Mouse (Mus musculus): ENCODE measurements around the gene Fbl. TPM values are rescaled to one million over a fixed set of nuclear protein-coding genes. Genes with fewer than 3 reads are reported as not detected.

The Fbl gene
- total and polyA plus RNA-seq, 2 experiments from 2014 or later, result 31.9 to 60.9 TPM

DNA sequence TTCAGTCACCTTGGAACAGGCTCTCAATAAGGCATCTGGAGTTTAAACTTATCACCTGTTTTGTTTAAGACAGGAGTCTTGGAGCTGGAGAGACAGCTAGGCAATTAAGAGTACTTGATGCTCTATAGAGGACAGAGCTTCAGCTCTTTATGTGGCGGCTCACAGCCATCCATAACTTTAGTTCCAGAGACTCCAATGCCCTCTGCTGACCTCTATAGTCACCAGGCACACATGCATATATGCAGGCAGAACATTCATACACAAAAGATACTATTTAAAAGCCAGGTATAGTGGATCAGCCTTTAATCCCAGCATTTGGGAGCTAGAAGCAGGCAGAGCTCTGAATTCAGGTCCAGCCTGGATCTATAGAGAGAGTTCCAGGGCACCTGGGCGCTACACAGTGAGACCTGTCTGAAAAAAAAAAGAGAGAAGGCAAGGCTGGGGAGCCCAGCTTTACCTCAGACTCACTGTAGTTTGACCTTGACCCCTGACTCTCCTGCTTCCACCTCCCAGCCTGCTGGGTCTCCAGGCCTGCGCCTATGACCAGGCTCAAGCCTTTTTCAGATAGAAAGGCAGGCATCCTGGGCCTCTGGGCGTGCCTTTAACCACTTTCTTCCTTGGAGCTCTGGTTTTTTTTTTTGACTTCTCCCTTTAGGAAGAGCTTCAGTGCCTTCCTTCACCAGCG, 26.0 kb downstream of the Fbl start:
- H3K9ac ChIP-seq (replicated peaks; ENCODE audit: low read length, poor library complexity, severe bottlenecking), result no peak overlapping the region
- no peak for TF ChIP-seq CTCF (IDR thresholded peaks at IDR 0.05)
- no peaks in the 10 kb centered on the region for H3K9me3 ChIP-seq (ENCODE audit: low read length)
- DNase-seq (ENCODE audit: low spot score) (no peak), ATAC-seq (ENCODE audit: low FRiP score) (no peak)
- no peaks in the 10 kb centered on the region for H3K27me3 ChIP-seq (ENCODE audit: insufficient read depth, low read length)
- no peak overlapping the region for H3K4me2 ChIP-seq (ENCODE audit: low read depth, low read length, poor library complexity, severe bottlenecking)
- no peak overlapping the region for H3K4me3 ChIP-seq (ENCODE audit: low read depth, low read length)
- whole genome bisulfite sequencing, result 91% methylated on average over 5 of the region's 5 CpGs
- no peaks in the 10 kb centered on the region for H3K4me1 ChIP-seq (ENCODE audit: insufficient read depth, low read length)
- H3K36me3 ChIP-seq (ENCODE audit: insufficient read depth, low read length), result peaks cover 29% of the 10 kb centered on the region
- H3K27ac ChIP-seq (ENCODE audit: low read depth, low read length), result no peak overlapping the region

GRCm38 (mm10) chr7:28196528-28196927, 27.0 kb downstream of the Fbl start:
- H3K4me3 ChIP-seq (ENCODE audit: low read depth, low read length), result no peak overlapping the region
- no peaks in the 10 kb centered on the region for H3K9me3 ChIP-seq (ENCODE audit: low read length)
- no peak overlapping the region for H3K4me2 ChIP-seq (ENCODE audit: low read depth, low read length, poor library complexity, severe bottlenecking)
- no peak overlapping the region for H3K9ac ChIP-seq (replicated peaks; ENCODE audit: low read length, poor library complexity, severe bottlenecking)
- peaks cover 25% of the 10 kb centered on the region for H3K36me3 ChIP-seq (ENCODE audit: insufficient read depth, low read length)
- ATAC-seq (ENCODE audit: low FRiP score), result no peak
- no peaks in the 10 kb centered on the region for H3K27me3 ChIP-seq (ENCODE audit: insufficient read depth, low read length)
- TF ChIP-seq CTCF (IDR thresholded peaks at IDR 0.05), result no peak
- no peaks in the 10 kb centered on the region for H3K4me1 ChIP-seq (ENCODE audit: insufficient read depth, low read length)
- WGBS, result 75% methylated on average over 14 of the region's 14 CpGs
- no peak overlapping the region for H3K27ac ChIP-seq (ENCODE audit: low read depth, low read length)
- no peak for DNase-seq (ENCODE audit: low spot score)

DNA sequence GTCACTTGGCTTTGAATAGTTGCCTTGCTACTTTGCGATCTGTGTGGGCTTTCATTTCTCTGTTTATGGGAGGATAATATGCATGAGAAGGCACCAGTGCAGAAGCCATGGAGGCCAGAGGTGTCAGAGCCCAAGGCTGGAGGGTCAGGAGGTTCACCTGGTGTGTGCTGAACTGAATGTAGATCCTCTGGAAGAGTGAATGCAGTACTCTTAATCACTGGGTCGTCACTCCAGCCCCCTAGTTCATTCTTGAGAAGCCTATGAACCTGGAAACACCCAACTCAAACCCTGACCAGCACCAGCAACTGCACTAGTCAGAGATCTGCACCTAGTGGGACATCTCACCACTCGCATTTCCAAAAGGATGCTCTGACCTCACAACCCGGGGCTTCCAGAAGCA, 29.5 kb downstream of the Fbl start:
- no peaks in the 10 kb centered on the region for H3K4me1 ChIP-seq (ENCODE audit: insufficient read depth, low read length)
- ATAC-seq (ENCODE audit: low FRiP score) (no peak), DNase-seq (ENCODE audit: low spot score) (no peak)
- H3K36me3 ChIP-seq (ENCODE audit: insufficient read depth, low read length), result peaks cover 18% of the 10 kb centered on the region
- no peaks in the 10 kb centered on the region for H3K9me3 ChIP-seq (ENCODE audit: low read length)
- H3K9ac ChIP-seq (replicated peaks; ENCODE audit: low read length, poor library complexity, severe bottlenecking), result no peak overlapping the region
- no peak for TF ChIP-seq CTCF (IDR thresholded peaks at IDR 0.05)
- H3K4me3 ChIP-seq (ENCODE audit: low read depth, low read length), result no peak overlapping the region
- no peak overlapping the region for H3K27ac ChIP-seq (ENCODE audit: low read depth, low read length)
- no peaks in the 10 kb centered on the region for H3K27me3 ChIP-seq (ENCODE audit: insufficient read depth, low read length)
- H3K4me2 ChIP-seq (ENCODE audit: low read depth, low read length, poor library complexity, severe bottlenecking), result no peak overlapping the region
- 67% methylated on average over 4 of the region's 4 CpGs for WGBS

DNA sequence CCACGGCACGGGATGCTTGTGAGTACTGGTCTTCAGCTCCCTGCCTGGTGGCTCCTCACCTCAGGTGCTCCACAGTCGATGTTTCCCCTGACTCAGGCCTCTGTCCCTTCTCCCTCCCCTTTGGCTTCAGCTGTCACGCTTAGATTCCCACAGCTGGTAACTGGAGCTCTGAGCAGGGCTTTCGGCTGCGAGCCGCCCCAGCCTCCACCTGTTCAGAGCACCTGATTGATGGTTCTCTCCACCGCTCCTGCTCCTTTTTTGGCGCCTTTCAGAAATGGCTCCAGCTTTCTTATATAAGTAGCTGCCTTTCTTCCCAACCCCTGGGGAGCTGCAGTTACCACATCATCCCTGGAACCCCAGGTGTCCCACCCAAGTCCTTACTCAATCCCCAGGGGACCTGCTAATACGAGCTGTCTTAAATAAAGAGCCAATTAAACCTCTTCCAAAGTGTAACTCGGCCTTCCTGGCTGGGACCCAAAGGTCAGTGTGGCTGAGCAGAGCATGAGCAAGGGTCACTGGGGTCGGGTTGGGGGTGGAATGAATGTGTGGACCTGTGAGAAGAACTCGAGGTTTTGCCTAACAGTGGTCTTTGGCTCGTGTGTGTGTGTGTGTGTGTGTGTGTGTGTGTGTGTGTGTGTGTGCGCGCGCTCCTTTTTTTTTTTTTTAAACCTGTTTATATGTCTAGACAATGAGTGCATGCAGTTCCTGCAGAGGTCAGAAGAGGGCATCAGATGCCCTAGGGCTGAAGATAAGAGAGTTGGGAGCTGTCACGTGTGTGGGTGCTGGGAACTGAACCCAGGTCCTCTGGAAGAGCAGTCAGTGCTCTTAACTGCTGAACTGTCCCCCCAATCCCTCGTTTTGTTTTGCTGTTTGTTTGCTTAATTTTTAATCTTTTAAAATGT, 33.9 kb downstream of the Fbl start:
- H3K4me1 ChIP-seq (ENCODE audit: insufficient read depth, low read length), result no peaks in the 10 kb centered on the region
- H3K4me2 ChIP-seq (ENCODE audit: low read depth, low read length, poor library complexity, severe bottlenecking), result no peak overlapping the region
- DNase-seq (ENCODE audit: low spot score), result no peak
- H3K9ac ChIP-seq (replicated peaks; ENCODE audit: low read length, poor library complexity, severe bottlenecking), result no peak overlapping the region
- no peak overlapping the region for H3K4me3 ChIP-seq (ENCODE audit: low read depth, low read length)
- no peaks in the 10 kb centered on the region for H3K9me3 ChIP-seq (ENCODE audit: low read length)
- WGBS, result 66% methylated on average over 19 of the region's 19 CpGs
- no peaks in the 10 kb centered on the region for H3K27me3 ChIP-seq (ENCODE audit: insufficient read depth, low read length)
- TF ChIP-seq CTCF (IDR thresholded peaks at IDR 0.05), result no peak
- H3K27ac ChIP-seq (ENCODE audit: low read depth, low read length), result no peak overlapping the region
- no peak for ATAC-seq (ENCODE audit: low FRiP score)
- peaks cover 3% of the 10 kb centered on the region; the same call in 1 of the 2 replicates for H3K36me3 ChIP-seq (ENCODE audit: insufficient read depth, low read length)

GRCm38 (mm10) chr7:28206044-28206600, 36.6 kb downstream of the Fbl start:
- H3K9ac ChIP-seq (replicated peaks; ENCODE audit: low read length, poor library complexity, severe bottlenecking), result no peak overlapping the region
- H3K4me3 ChIP-seq (ENCODE audit: low read depth, low read length), result no peak overlapping the region
- H3K27me3 ChIP-seq (ENCODE audit: insufficient read depth, low read length), result no peaks in the 10 kb centered on the region
- no peaks in the 10 kb centered on the region for H3K9me3 ChIP-seq (ENCODE audit: low read length)
- no peak overlapping the region for H3K4me2 ChIP-seq (ENCODE audit: low read depth, low read length, poor library complexity, severe bottlenecking)
- TF ChIP-seq CTCF (IDR thresholded peaks at IDR 0.05), result no peak
- no peak for ATAC-seq (ENCODE audit: low FRiP score)
- H3K4me1 ChIP-seq (ENCODE audit: insufficient read depth, low read length), result no peaks in the 10 kb centered on the region
- no peak for DNase-seq (ENCODE audit: low spot score)
- H3K36me3 ChIP-seq (ENCODE audit: insufficient read depth, low read length), result no peaks in the 10 kb centered on the region
- WGBS, result 82% methylated on average over 4 of the region's 4 CpGs
- no peak overlapping the region for H3K27ac ChIP-seq (ENCODE audit: low read depth, low read length)
